Mouse (Mus musculus): ENCODE data around the gene Negr1. TPM values are rescaled to one million over a fixed set of nuclear protein-coding genes. Genes with fewer than 3 reads are reported as not detected.
A peak's percentile ranks its signal among the peaks of the same experiment; 100 is the strongest.

The Negr1 gene
- total and polyA plus RNA-seq, 2 experiments from 2014 or later = 51.2 to 97.4 TPM

- 9% methylated on average over 2 of the region's 2 CpGs for WGBS
- H3K27me3 ChIP-seq (ENCODE audit: insufficient read depth, low read length) = no peaks in the 10 kb centered on the region
- no peak overlapping the region for H3K4me2 ChIP-seq (ENCODE audit: low read depth, low read length)
- no peaks in the 10 kb centered on the region for H3K36me3 ChIP-seq (ENCODE audit: insufficient read depth, low read length)
- no peak overlapping the region for H3K27ac ChIP-seq
- no peak for ATAC-seq
- no peak overlapping the region for H3K4me3 ChIP-seq (ENCODE audit: low read length)
- DNase-seq (ENCODE audit: low spot score) = peak; percentile 14
- H3K9me3 ChIP-seq (ENCODE audit: low read length) = no peaks in the 10 kb centered on the region
- no peaks in the 10 kb centered on the region for H3K4me1 ChIP-seq (ENCODE audit: insufficient read depth, low read length)
- TF ChIP-seq CTCF (IDR thresholded peaks at IDR 0.05; ENCODE audit: low read depth) = no peak
- H3K9ac ChIP-seq (replicated peaks; ENCODE audit: low read length) = no peak overlapping the region
Measured at GRCm38 (mm10) chr3:156870922-156871257, 309.3 kb downstream of the Negr1 start.

GRCm38 (mm10) chr3:156871641-156872196 lies 310.1 kb downstream of the Negr1 start:
- H3K9ac ChIP-seq (replicated peaks; ENCODE audit: low read length) = no peak overlapping the region
- H3K9me3 ChIP-seq (ENCODE audit: low read length) = no peaks in the 10 kb centered on the region
- 0 out of 2 replicates have a peak, but pooled peaks have one; percentile 18 for ATAC-seq
- H3K4me1 ChIP-seq (ENCODE audit: insufficient read depth, low read length) = no peaks in the 10 kb centered on the region
- TF ChIP-seq CTCF (IDR thresholded peaks at IDR 0.05; ENCODE audit: low read depth) = peak; percentile 39
- H3K36me3 ChIP-seq (ENCODE audit: insufficient read depth, low read length) = no peaks in the 10 kb centered on the region
- H3K27ac ChIP-seq = no peak overlapping the region
- H3K4me3 ChIP-seq (ENCODE audit: low read length) = no peak overlapping the region
- H3K27me3 ChIP-seq (ENCODE audit: insufficient read depth, low read length) = no peaks in the 10 kb centered on the region
- no peak overlapping the region for H3K4me2 ChIP-seq (ENCODE audit: low read depth, low read length)
- DNase-seq (ENCODE audit: low spot score) = peak; percentile 18
- 79% methylated on average over 6 of the region's 6 CpGs for WGBS

GRCm38 (mm10) chr3:156876551-156876950 lies 315.0 kb downstream of the Negr1 start:
- Histone ChIP-seq H3K4me3 (ENCODE audit: low read length) (no peak overlapping the region), H3K9me3 (ENCODE audit: low read length) (no peaks in the 10 kb centered on the region), H3K9ac (replicated peaks; ENCODE audit: low read length) (no peak overlapping the region), H3K36me3 (ENCODE audit: insufficient read depth, low read length) (no peaks in the 10 kb centered on the region), H3K27ac (no peak overlapping the region), H3K27me3 (ENCODE audit: insufficient read depth, low read length) (no peaks in the 10 kb centered on the region), H3K4me1 (ENCODE audit: insufficient read depth, low read length) (no peaks in the 10 kb centered on the region), H3K4me2 (ENCODE audit: low read depth, low read length) (no peak overlapping the region)
- 64% methylated on average over 1 of the region's 1 CpGs for WGBS
- ATAC-seq (no peak), DNase-seq (ENCODE audit: low spot score) (no peak)
- no peak for TF ChIP-seq CTCF (IDR thresholded peaks at IDR 0.05; ENCODE audit: low read depth)

GRCm38 (mm10) chr3:156882129-156882528 lies 320.5 kb downstream of the Negr1 start:
- Histone ChIP-seq H3K9me3 (ENCODE audit: low read length) (no peaks in the 10 kb centered on the region), H3K36me3 (ENCODE audit: insufficient read depth, low read length) (no peaks in the 10 kb centered on the region), H3K4me1 (ENCODE audit: insufficient read depth, low read length) (no peaks in the 10 kb centered on the region), H3K27ac (no peak overlapping the region), H3K4me3 (ENCODE audit: low read length) (no peak overlapping the region), H3K4me2 (ENCODE audit: low read depth, low read length) (no peak overlapping the region), H3K9ac (replicated peaks; ENCODE audit: low read length) (no peak overlapping the region), H3K27me3 (ENCODE audit: insufficient read depth, low read length) (no peaks in the 10 kb centered on the region)
- WGBS = 74% methylated on average over 3 of the region's 3 CpGs
- DNase-seq (ENCODE audit: low spot score) (no peak), ATAC-seq (no peak)
- no peak for TF ChIP-seq CTCF (IDR thresholded peaks at IDR 0.05; ENCODE audit: low read depth)

GRCm38 (mm10) chr3:156883873-156884272 lies 322.3 kb downstream of the Negr1 start:
- WGBS = 90% methylated on average over 1 of the region's 1 CpGs
- H3K36me3 ChIP-seq (ENCODE audit: insufficient read depth, low read length) = no peaks in the 10 kb centered on the region

GRCm38 (mm10) chr3:156885689-156886088 lies 324.1 kb downstream of the Negr1 start:
- Histone ChIP-seq H3K4me3 (ENCODE audit: low read length) (no peak overlapping the region), H3K4me2 (ENCODE audit: low read depth, low read length) (no peak overlapping the region), H3K27me3 (ENCODE audit: insufficient read depth, low read length) (no peaks in the 10 kb centered on the region), H3K9ac (replicated peaks; ENCODE audit: low read length) (no peak overlapping the region), H3K27ac (no peak overlapping the region), H3K36me3 (ENCODE audit: insufficient read depth, low read length) (no peaks in the 10 kb centered on the region), H3K4me1 (ENCODE audit: insufficient read depth, low read length) (no peaks in the 10 kb centered on the region), H3K9me3 (ENCODE audit: low read length) (no peaks in the 10 kb centered on the region)
- TF ChIP-seq CTCF (IDR thresholded peaks at IDR 0.05; ENCODE audit: low read depth) = no peak
- DNase-seq (ENCODE audit: low spot score) (no peak), ATAC-seq (no peak)
- WGBS = 91% methylated on average over 1 of the region's 1 CpGs

More at GRCm38 (mm10) chr3:156883873-156884272, 322.3 kb downstream of the Negr1 start:
- no peaks in the 10 kb centered on the region for H3K4me1 ChIP-seq (ENCODE audit: insufficient read depth, low read length)
- no peak overlapping the region for H3K27ac ChIP-seq
- no peak overlapping the region for H3K4me2 ChIP-seq (ENCODE audit: low read depth, low read length)
- H3K9ac ChIP-seq (replicated peaks; ENCODE audit: low read length) = no peak overlapping the region
- no peak for TF ChIP-seq CTCF (IDR thresholded peaks at IDR 0.05; ENCODE audit: low read depth)
- ATAC-seq = no peak
- no peaks in the 10 kb centered on the region for H3K27me3 ChIP-seq (ENCODE audit: insufficient read depth, low read length)
- DNase-seq (ENCODE audit: low spot score) = no peak
- no peaks in the 10 kb centered on the region for H3K9me3 ChIP-seq (ENCODE audit: low read length)
- no peak overlapping the region for H3K4me3 ChIP-seq (ENCODE audit: low read length)

- H3K9me3 ChIP-seq (ENCODE audit: low read length) = no peaks in the 10 kb centered on the region
- H3K36me3 ChIP-seq (ENCODE audit: insufficient read depth, low read length) = no peaks in the 10 kb centered on the region
- ATAC-seq = 0 out of 2 replicates have a peak, but pooled peaks have one; percentile 15
- H3K27ac ChIP-seq = no peak overlapping the region
- no peak for TF ChIP-seq CTCF (IDR thresholded peaks at IDR 0.05; ENCODE audit: low read depth)
- H3K4me2 ChIP-seq (ENCODE audit: low read depth, low read length) = no peak overlapping the region
- no peak overlapping the region for H3K9ac ChIP-seq (replicated peaks; ENCODE audit: low read length)
- no peaks in the 10 kb centered on the region for H3K4me1 ChIP-seq (ENCODE audit: insufficient read depth, low read length)
- 59% methylated on average over 3 of the region's 3 CpGs for WGBS
- DNase-seq (ENCODE audit: low spot score) = no peak
- H3K4me3 ChIP-seq (ENCODE audit: low read length) = no peak overlapping the region
- H3K27me3 ChIP-seq (ENCODE audit: insufficient read depth, low read length) = no peaks in the 10 kb centered on the region
Measured at GRCm38 (mm10) chr3:156886915-156887314, 325.3 kb downstream of the Negr1 start.
